Mouse (Mus musculus) myocyte (in vitro differentiated cells): ENCODE measurements around the gene Rmnd1.

Experiments
- CEBPB ChIP-seq: IDR thresholded peaks from 2 replicates; pipeline ENCODE4 v1.6.1; 2011; ENCODE audit warnings: mild to moderate bottlenecking, moderate library complexity; ENCODE audit not compliant: poor library complexity, insufficient read depth, severe bottlenecking
- E2F4 ChIP-seq: IDR thresholded peaks from one replicate; pipeline ENCODE4 v1.6.1; 2011; ENCODE audit warnings: mild to moderate bottlenecking, control low read depth, moderate library complexity; ENCODE audit not compliant: insufficient read depth
- MAX ChIP-seq: IDR thresholded peaks from one replicate; pipeline ENCODE4 v1.6.1; 2011; ENCODE audit warnings: low read depth, mild to moderate bottlenecking, control low read depth
- MYOD1 ChIP-seq, 3 experiments: IDR thresholded peaks; one replicate each; pipeline ENCODE4 v1.6.1; 2011; ENCODE audit warnings: control low read depth in 2 of 3, low read depth in 2 of 3, mild to moderate bottlenecking in 2 of 3, moderate library complexity in 1 of 3; ENCODE audit not compliant: insufficient read length in 2 of 3, control insufficient read depth in 1 of 3
- MYOG ChIP-seq, 3 experiments: IDR thresholded peaks; one replicate each; pipeline ENCODE4 v1.6.1; 2011; ENCODE audit warnings: control low read depth in 2 of 3, low read depth in 2 of 3, mild to moderate bottlenecking in 2 of 3; ENCODE audit not compliant: insufficient read length in 2 of 3, control insufficient read depth in 1 of 3, insufficient read depth in 1 of 3
- POLR2A ChIP-seq: IDR thresholded peaks from one replicate; pipeline ENCODE4 v1.6.1; 2011; ENCODE audit warnings: low read depth, mild to moderate bottlenecking, control low read depth, moderate library complexity; ENCODE audit not compliant: insufficient read length
- POLR2AphosphoS2 ChIP-seq: IDR thresholded peaks from one replicate; pipeline ENCODE4 v1.6.1; 2011; ENCODE audit warnings: low read depth, control low read depth; ENCODE audit not compliant: insufficient read length
- REST ChIP-seq: IDR thresholded peaks from one replicate; pipeline ENCODE4 v1.6.1; 2011; ENCODE audit warnings: mild to moderate bottlenecking, control low read depth, moderate library complexity; ENCODE audit not compliant: insufficient read depth, insufficient read length
- TCF3 ChIP-seq: IDR thresholded peaks from one replicate; pipeline ENCODE4 v1.6.1; 2011; ENCODE audit warnings: low read depth, control low read depth; ENCODE audit not compliant: insufficient read length
- USF1 ChIP-seq: IDR thresholded peaks from one replicate; pipeline ENCODE4 v1.6.1; 2011; ENCODE audit warnings: low read depth, mild to moderate bottlenecking, control low read depth, moderate library complexity

- TF ChIP-seq REST, result no peak
- TF ChIP-seq POLR2A, result no peak
- no peak for TF ChIP-seq TCF3
- no peak for TF ChIP-seq USF1
- no peak for TF ChIP-seq POLR2AphosphoS2
- no peak for TF ChIP-seq CEBPB
- TF ChIP-seq MYOD1 (IDR thresholded peaks at IDR 0.05; ENCODE audit: control insufficient read depth in 1 of 3, insufficient read length in 2 of 3, low read depth in 2 of 3), result no peak
- TF ChIP-seq E2F4, result no peak
- TF ChIP-seq MYOG (IDR thresholded peaks at IDR 0.05; ENCODE audit: control insufficient read depth in 1 of 3, insufficient read depth in 1 of 3, insufficient read length in 2 of 3, low read depth in 2 of 3), result no peak
- no peak for TF ChIP-seq MAX
Measured at GRCm38 (mm10) chr10:4480929-4481328, 48.7 kb upstream of the Rmnd1 start.
